Mouse (Mus musculus): ENCODE data around the gene 1300017J02Rik. TPM values are rescaled to one million over a fixed set of nuclear protein-coding genes. Genes with fewer than 3 reads are reported as not detected.

The 1300017J02Rik gene
- polyA plus RNA-seq, 1 experiment from 2014 or later: 1.4 TPM

GRCm38 (mm10) chr9:103332663-103333062 lies 27.8 kb upstream of the 1300017J02Rik start:
- WGBS: 71% methylated on average over 6 of the region's 6 CpGs
- no peak for ATAC-seq
- no peaks in the 10 kb centered on the region for H3K27me3 ChIP-seq (replicated peaks; ENCODE audit: insufficient read depth, low read length)
- no peak overlapping the region for H3K9ac ChIP-seq (replicated peaks; ENCODE audit: low read depth)
- no peaks in the 10 kb centered on the region for H3K9me3 ChIP-seq (ENCODE audit: low read length)
- no peaks in the 10 kb centered on the region for H3K4me1 ChIP-seq (ENCODE audit: insufficient read depth, low read depth, low read length)
- no peak overlapping the region for H3K27ac ChIP-seq (ENCODE audit: low read length)
- no peak for DNase-seq (ENCODE audit: low spot score)
- no peak overlapping the region for H3K4me3 ChIP-seq (ENCODE audit: low read depth, low read length)
- H3K4me2 ChIP-seq (replicated peaks; ENCODE audit: low read depth, low read length): no peak overlapping the region
- peaks cover 24% of the 10 kb centered on the region; the same call in 1 of the 2 replicates for H3K36me3 ChIP-seq (ENCODE audit: insufficient read depth, low read length)
- no peak for TF ChIP-seq EP300 (IDR thresholded peaks at IDR 0.05)

DNA sequence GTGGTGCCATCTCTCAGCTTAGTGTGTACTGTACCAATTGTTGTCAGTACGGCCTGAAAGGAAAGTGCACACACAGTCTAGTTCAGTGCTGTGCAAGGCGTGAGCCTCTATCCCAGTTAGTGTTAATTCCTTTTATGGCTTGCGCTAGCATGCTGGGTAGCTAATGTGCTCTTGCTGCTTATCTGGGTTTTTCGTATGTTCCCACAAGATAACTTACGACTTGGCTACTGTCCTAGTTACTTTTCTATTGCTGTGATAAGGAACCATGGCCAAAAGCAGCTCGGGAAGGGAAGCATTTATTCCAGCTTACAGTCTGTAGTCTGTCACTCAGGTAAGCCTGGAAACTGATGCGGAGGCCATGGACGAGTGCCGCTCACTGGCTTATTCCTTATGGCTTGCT lies 21.6 kb upstream of the 1300017J02Rik start:
- H3K4me3 ChIP-seq (ENCODE audit: low read depth, low read length): no peak overlapping the region
- WGBS: 81% methylated on average over 9 of the region's 9 CpGs
- H3K9ac ChIP-seq (replicated peaks; ENCODE audit: low read depth): no peak overlapping the region
- no peaks in the 10 kb centered on the region for H3K4me1 ChIP-seq (ENCODE audit: insufficient read depth, low read depth, low read length)
- no peak overlapping the region for H3K27ac ChIP-seq (ENCODE audit: low read length)
- no peak overlapping the region for H3K4me2 ChIP-seq (replicated peaks; ENCODE audit: low read depth, low read length)
- no peaks in the 10 kb centered on the region for H3K27me3 ChIP-seq (replicated peaks; ENCODE audit: insufficient read depth, low read length)
- TF ChIP-seq EP300 (IDR thresholded peaks at IDR 0.05): no peak
- DNase-seq (ENCODE audit: low spot score) (no peak), ATAC-seq (no peak)
- peaks cover 18% of the 10 kb centered on the region for H3K36me3 ChIP-seq (ENCODE audit: insufficient read depth, low read length)
- H3K9me3 ChIP-seq (ENCODE audit: low read length): no peaks in the 10 kb centered on the region

- Histone ChIP-seq H3K36me3 (ENCODE audit: insufficient read depth, low read length) (peaks cover 18% of the 10 kb centered on the region), H3K9ac (replicated peaks; ENCODE audit: low read depth) (no peak overlapping the region), H3K4me1 (ENCODE audit: insufficient read depth, low read depth, low read length) (no peaks in the 10 kb centered on the region), H3K4me3 (ENCODE audit: low read depth, low read length) (no peak overlapping the region), H3K4me2 (replicated peaks; ENCODE audit: low read depth, low read length) (no peak overlapping the region), H3K27ac (ENCODE audit: low read length) (no peak overlapping the region), H3K27me3 (replicated peaks; ENCODE audit: insufficient read depth, low read length) (no peaks in the 10 kb centered on the region), H3K9me3 (ENCODE audit: low read length) (no peaks in the 10 kb centered on the region)
- ATAC-seq: no peak
- TF ChIP-seq EP300 (IDR thresholded peaks at IDR 0.05): no peak
- TF ChIP-seq CTCF (IDR thresholded peaks at IDR 0.05): no peak
- DNase-seq (ENCODE audit: low spot score): peak; percentile 11
- 80% methylated on average over 1 of the region's 2 CpGs for WGBS
Observed at GRCm38 (mm10) chr9:103324678-103325077, 19.8 kb upstream of the 1300017J02Rik start.

DNA sequence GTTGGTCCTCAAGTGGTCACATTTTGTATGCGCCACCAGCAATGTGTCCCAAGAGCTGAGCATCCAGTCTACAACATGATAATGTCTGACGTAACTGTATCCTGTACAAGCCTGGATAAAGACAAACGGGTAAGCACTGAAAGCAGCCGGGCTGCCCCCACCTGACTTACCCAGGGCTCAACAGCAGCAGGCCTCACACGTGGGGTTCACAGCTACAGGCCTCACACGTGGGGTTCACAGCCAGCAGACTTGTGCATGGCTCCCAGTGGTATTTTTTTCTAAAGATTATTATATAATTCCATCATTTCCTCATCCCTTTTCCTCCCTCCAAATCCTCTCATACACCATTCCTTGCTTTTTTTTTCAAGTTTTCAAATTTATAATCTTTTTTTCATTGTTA lies 5.0 kb upstream of the 1300017J02Rik start:
- ATAC-seq: no peak
- H3K27ac ChIP-seq (ENCODE audit: low read length): no peak overlapping the region
- H3K4me2 ChIP-seq (replicated peaks; ENCODE audit: low read depth, low read length): no peak overlapping the region
- no peak overlapping the region for H3K4me3 ChIP-seq (ENCODE audit: low read depth, low read length)
- no peaks in the 10 kb centered on the region for H3K27me3 ChIP-seq (replicated peaks; ENCODE audit: insufficient read depth, low read length)
- H3K9ac ChIP-seq (replicated peaks; ENCODE audit: low read depth): no peak overlapping the region
- DNase-seq (ENCODE audit: low spot score): no peak
- H3K9me3 ChIP-seq (ENCODE audit: low read length): no peaks in the 10 kb centered on the region
- WGBS: 82% methylated on average over 6 of the region's 6 CpGs
- H3K36me3 ChIP-seq (ENCODE audit: insufficient read depth, low read length): peaks cover 7% of the 10 kb centered on the region; the same call in 1 of the 2 replicates
- no peaks in the 10 kb centered on the region for H3K4me1 ChIP-seq (ENCODE audit: insufficient read depth, low read depth, low read length)
- TF ChIP-seq CTCF (IDR thresholded peaks at IDR 0.05): no peak
- TF ChIP-seq EP300 (IDR thresholded peaks at IDR 0.05): no peak

- DNase-seq (ENCODE audit: low spot score) (no peak), ATAC-seq (peak; percentile 56)
- Histone ChIP-seq H3K27ac (ENCODE audit: low read length) (peak overlapping the region; percentile 48), H3K9ac (replicated peaks; ENCODE audit: low read depth) (peak overlapping the region; percentile 80), H3K27me3 (replicated peaks; ENCODE audit: insufficient read depth, low read length) (no peaks in the 10 kb centered on the region), H3K4me3 (ENCODE audit: low read depth, low read length) (peak overlapping the region; percentile 84), H3K36me3 (ENCODE audit: insufficient read depth, low read length) (no peaks in the 10 kb centered on the region), H3K4me1 (ENCODE audit: insufficient read depth, low read depth, low read length) (no peaks in the 10 kb centered on the region), H3K9me3 (ENCODE audit: low read length) (no peaks in the 10 kb centered on the region), H3K4me2 (replicated peaks; ENCODE audit: low read depth, low read length) (peak overlapping the region; percentile 82)
- TF ChIP-seq EP300 (IDR thresholded peaks at IDR 0.05): no peak
- WGBS: under 1% methylated on average over 39 of the region's 40 CpGs
Observed at GRCm38 (mm10) chr9:103305332-103306041, 605 bp upstream of the 1300017J02Rik start.

- no peak overlapping the region for H3K27ac ChIP-seq (ENCODE audit: low read length)
- no peak overlapping the region for H3K4me2 ChIP-seq (replicated peaks; ENCODE audit: low read depth, low read length)
- peak; percentile 88 for DNase-seq (ENCODE audit: low spot score)
- no peaks in the 10 kb centered on the region for H3K9me3 ChIP-seq (ENCODE audit: low read length)
- no peak overlapping the region for H3K9ac ChIP-seq (replicated peaks; ENCODE audit: low read depth)
- no peaks in the 10 kb centered on the region for H3K4me1 ChIP-seq (ENCODE audit: insufficient read depth, low read depth, low read length)
- 26% methylated on average over 3 of the region's 3 CpGs for WGBS
- peak; percentile 52 for ATAC-seq
- TF ChIP-seq CTCF (IDR thresholded peaks at IDR 0.05) (peak; percentile 90), EP300 (IDR thresholded peaks at IDR 0.05) (no peak)
- H3K36me3 ChIP-seq (ENCODE audit: insufficient read depth, low read length): no peaks in the 10 kb centered on the region
- no peaks in the 10 kb centered on the region for H3K27me3 ChIP-seq (replicated peaks; ENCODE audit: insufficient read depth, low read length)
- no peak overlapping the region for H3K4me3 ChIP-seq (ENCODE audit: low read depth, low read length)
Observed at GRCm38 (mm10) chr9:103302666-103303065, 2.2 kb downstream of the 1300017J02Rik start.

All from lung, postnatal 0 days (tissue).